Mouse (Mus musculus) spleen, adult 2 months (tissue): ENCODE data around the gene Fuca1. TPM values are rescaled to one million over a fixed set of nuclear protein-coding genes. Genes with fewer than 3 reads are reported as not detected.
A peak's percentile ranks its signal among the peaks of the same experiment; 100 is the strongest.

Source experiments
- DNase-seq, 2 experiments: peaks; one replicate each; pipeline versions ENCODE4 v3.0.0 to v3.0.0-alpha.2; 2012 to 2021; ENCODE audit warnings: low spot score in 2 of 2, low read depth in 1 of 2
- H3K27ac ChIP-seq: fragments of 200-500 bp; 2 replicates; pipeline ENCODE4 v1.5.1; 2012; ENCODE audit warnings: low read length, inconsistent platforms; ENCODE audit not compliant: insufficient read depth
- H3K27me3 ChIP-seq: fragments of 200-500 bp; 2 replicates; pipeline ENCODE4 v1.6.1; 2012; ENCODE audit warnings: mild to moderate bottlenecking, moderate library complexity, low read length, inconsistent platforms; ENCODE audit not compliant: control insufficient read depth, insufficient read depth
- H3K36me3 ChIP-seq: fragments of 200-500 bp; 2 replicates; pipeline ENCODE4 v1.6.1; 2012; ENCODE audit warnings: mild to moderate bottlenecking, low read length, inconsistent platforms; ENCODE audit not compliant: control insufficient read depth, insufficient read depth
- H3K4me1 ChIP-seq: fragments of 200-500 bp; 2 replicates; pipeline ENCODE4 v1.6.1; 2011; ENCODE audit warnings: inconsistent platforms; ENCODE audit not compliant: control insufficient read depth, insufficient read depth, insufficient read length
- H3K4me3 ChIP-seq: fragments of 200-500 bp; 2 replicates; pipeline ENCODE4 v1.5.1; 2011; ENCODE audit warnings: mild to moderate bottlenecking, inconsistent platforms; ENCODE audit not compliant: insufficient read depth, insufficient read length; ENCODE audit errors: extremely low read depth
- CTCF ChIP-seq: fragments of 200-500 bp; IDR thresholded peaks from 2 replicates; pipeline ENCODE4 v1.5.1; 2011; ENCODE audit warnings: mild to moderate bottlenecking, inconsistent platforms; ENCODE audit not compliant: insufficient read depth, insufficient read length, insufficient replicate concordance; ENCODE audit errors: extremely low read depth
- POLR2A ChIP-seq: fragments of 200-500 bp; IDR thresholded peaks from 2 replicates; pipeline ENCODE4 v1.6.1; 2011; ENCODE audit warnings: low read depth, low read length, inconsistent platforms
- WGBS: fragments of 180-500 bp; shearing (Covaris S2); methylation state at CpG from one replicate; pipeline ENCODE4 v1.1.7; 2018; 5-methylcytosine and 5-hydroxymethylcytosine counted together
- polyA plus RNA-seq: library from polyadenylated mRNA; depleted of rRNA; stranded (reverse); fragments of >200 nt; gene quantifications from 2 replicates; pipeline ENCODE4 v1.2.3, GENCODE M21; 2012; rRNA removed

The Fuca1 gene
- polyA plus RNA-seq, result 45.7 TPM in 2 replicates

- peaks cover 17% of the 10 kb centered on the region for H3K36me3 ChIP-seq
- no peaks in the 10 kb centered on the region for H3K27me3 ChIP-seq
- peak within 1 kb of the TSS; percentile 94 for H3K4me3 ChIP-seq
- H3K4me1 ChIP-seq, result peaks cover 17% of the 10 kb centered on the region; the same call in 1 of the 2 replicates
- under 1% methylated on average over 60 of the region's 60 CpGs for WGBS
- peak within 1 kb of the TSS; percentile 92 for H3K27ac ChIP-seq
- TF ChIP-seq CTCF, result peak; percentile 91
- TF ChIP-seq POLR2A, result peak; percentile 45
- DNase-seq, result peak; percentile 92 to 97
Observed at GRCm38 (mm10) chr4:135920304-135921241, at the start of gene Fuca1. Gene Fuca1 (plus strand): TSS chr4:135920735.

GRCm38 (mm10) chr4:135872015-135872414 is 48.5 kb upstream of the Fuca1 start:
- H3K27me3 ChIP-seq, result no peaks in the 10 kb centered on the region
- no peak for DNase-seq
- peaks cover 18% of the 10 kb centered on the region for H3K36me3 ChIP-seq
- 44% methylated on average over 3 of the region's 3 CpGs for WGBS
- TF ChIP-seq CTCF (no peak), POLR2A (no peak)
- peak overlapping the region; percentile 66 for H3K4me3 ChIP-seq
- peaks cover 27% of the 10 kb centered on the region for H3K4me1 ChIP-seq
- no peak overlapping the region for H3K27ac ChIP-seq

- Histone ChIP-seq H3K27ac (peak overlapping the region; percentile 97), H3K4me1 (peaks cover 28% of the 10 kb centered on the region), H3K4me3 (peak overlapping the region; percentile 66), H3K27me3 (no peaks in the 10 kb centered on the region), H3K36me3 (peaks cover 18% of the 10 kb centered on the region)
- TF ChIP-seq POLR2A (no peak), CTCF (no peak)
- 3% methylated on average over 17 of the region's 17 CpGs for WGBS
- no peak for DNase-seq
Observed at GRCm38 (mm10) chr4:135872589-135873391, 47.7 kb upstream of the Fuca1 start.

GRCm38 (mm10) chr4:135873526-135874202 is 46.9 kb upstream of the Fuca1 start, which contains the start of gene Pnrc2:
Gene Pnrc2 (minus strand): TSS chr4:135873850.
- H3K27me3 ChIP-seq, result no peaks in the 10 kb centered on the region
- DNase-seq, result peak; percentile 83 to 84
- peak within 1 kb of the TSS; percentile 73 for H3K4me3 ChIP-seq
- WGBS, result under 1% methylated on average over 58 of the region's 60 CpGs
- peak within 1 kb of the TSS; percentile 97 for H3K27ac ChIP-seq
- H3K4me1 ChIP-seq, result peaks cover 30% of the 10 kb centered on the region
- H3K36me3 ChIP-seq, result peaks cover 18% of the 10 kb centered on the region
- no peak; the same call in none of the 2 replicates for TF ChIP-seq POLR2A
- no peak for TF ChIP-seq CTCF

GRCm38 (mm10) chr4:135874564-135875535 is 45.7 kb upstream of the Fuca1 start:
- peaks cover 14% of the 10 kb centered on the region for H3K36me3 ChIP-seq
- peaks cover 30% of the 10 kb centered on the region for H3K4me1 ChIP-seq

More at GRCm38 (mm10) chr4:135874564-135875535, 45.7 kb upstream of the Fuca1 start:
- no peak for TF ChIP-seq CTCF
- no peak for TF ChIP-seq POLR2A
- Histone ChIP-seq H3K27me3 (no peaks in the 10 kb centered on the region), H3K27ac (peak overlapping the region; percentile 97), H3K4me3 (no peak overlapping the region)
- no peak for DNase-seq
- WGBS, result 63% methylated on average over 10 of the region's 10 CpGs
